Mouse (Mus musculus): ENCODE results near the gene Mitf.

Mitf gene

DNA sequence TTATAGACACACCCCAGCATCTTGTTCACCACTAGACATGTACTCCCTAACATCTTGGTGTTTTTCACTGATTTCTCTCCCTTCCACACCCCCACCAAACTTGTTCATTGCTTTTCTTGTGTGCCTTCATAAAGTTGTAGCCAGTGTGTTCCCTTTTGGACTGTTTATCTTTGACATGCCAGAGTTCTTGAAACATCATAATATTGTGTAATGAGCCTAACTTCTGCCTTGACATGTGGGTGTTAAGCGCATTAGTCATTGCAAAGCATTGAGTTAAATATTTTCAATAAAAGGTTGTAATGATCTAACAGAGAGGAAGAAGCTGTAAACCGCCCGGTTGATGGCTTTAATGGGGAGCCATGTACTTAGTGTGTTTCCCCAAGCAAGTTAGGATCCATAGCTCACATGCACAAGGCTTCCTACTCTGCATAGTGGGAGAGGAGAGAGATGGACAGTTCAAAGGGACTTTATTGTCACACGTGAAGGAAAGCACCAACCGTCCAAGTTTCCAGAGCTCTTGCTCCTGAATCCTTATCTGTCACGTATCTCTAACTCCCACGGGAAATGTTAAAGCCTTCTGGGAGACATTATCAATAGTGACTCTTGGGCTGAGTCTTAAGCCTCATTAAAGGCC, 19.9 kb downstream of the Mitf start:
- no peak for DNase-seq

DNA sequence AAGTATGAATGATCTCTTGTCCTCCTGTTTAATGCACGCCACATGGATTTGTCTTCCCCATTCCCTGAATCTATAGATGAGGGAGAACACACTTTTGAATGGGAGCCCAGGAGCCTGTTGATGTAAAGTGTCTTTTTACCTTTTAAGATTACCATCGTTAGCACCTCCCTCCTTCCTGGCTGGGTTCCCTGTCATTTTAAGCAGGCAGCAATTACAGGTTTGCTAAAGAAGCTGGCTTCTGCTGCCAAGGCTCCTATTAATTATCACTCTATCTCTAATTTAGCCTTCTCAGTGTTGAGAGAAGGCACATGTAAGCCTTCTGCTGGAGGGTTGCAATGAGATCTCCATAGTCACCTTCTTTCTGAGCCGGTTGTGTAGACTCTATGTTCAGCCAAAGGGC, 21.2 kb downstream of the Mitf start:
- DNase-seq: no peak

DNA sequence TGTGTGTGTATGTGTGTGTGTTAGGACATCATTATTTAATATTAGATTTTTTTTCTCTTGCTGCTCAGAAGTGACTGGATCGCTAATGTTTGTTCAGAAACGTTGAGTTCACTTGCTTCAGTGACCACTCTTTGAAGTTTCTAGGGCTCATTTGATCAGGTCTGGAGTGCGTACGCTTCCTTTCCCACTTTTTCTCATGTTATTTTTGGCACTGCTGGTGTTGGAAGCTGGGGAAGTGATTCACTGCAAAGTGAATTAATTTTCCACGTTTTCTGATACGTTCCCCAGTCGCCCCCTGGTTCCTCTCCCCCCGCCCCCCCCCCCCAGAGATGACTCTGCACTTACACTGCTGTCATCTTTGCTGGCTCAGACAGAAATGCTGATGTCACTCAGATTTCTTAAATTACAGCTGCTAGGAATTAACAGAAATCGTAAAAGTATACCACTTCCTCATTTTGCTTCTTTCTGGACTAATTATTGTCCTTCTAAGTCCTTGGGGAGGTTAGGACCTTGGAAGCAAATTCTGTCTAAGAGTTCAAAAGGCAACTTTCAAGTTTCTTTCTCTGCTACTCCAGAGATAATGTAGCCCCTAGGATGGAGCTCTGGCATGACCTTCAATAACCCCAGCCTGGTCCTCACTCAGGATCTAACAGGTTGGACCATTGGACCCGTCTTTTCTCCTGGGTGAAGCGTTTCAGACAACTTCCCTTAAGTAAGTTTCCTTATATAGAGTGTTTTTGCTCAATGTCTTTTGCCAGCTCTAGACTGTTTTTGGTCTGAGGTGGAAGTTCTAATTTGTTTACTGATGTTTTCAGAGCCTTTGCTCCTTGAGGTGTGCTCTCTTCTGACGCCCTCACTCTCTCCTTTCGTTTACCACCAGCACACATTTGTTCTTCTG, 22.2 kb downstream of the Mitf start:
- DNase-seq: no peak

DNA sequence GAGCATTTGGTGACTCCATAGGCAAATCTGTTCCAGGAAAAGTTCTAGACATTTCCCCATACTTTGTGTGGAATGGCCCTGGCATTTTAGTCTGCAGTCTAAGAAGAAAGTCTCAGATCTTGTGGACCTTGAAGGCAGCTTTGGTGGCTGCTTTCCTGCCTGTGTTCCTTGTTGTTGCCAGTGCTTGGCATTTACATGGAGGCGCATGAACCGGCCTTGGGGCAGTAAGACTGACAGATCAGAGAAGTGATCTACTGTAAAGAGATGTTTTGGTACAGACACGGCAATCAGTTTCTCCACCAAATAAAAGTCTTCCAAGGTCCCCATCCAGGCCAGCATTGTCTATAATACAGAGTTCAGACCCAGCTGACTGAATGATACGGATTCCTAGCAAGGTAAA, 25.6 kb downstream of the Mitf start:
- DNase-seq: no peak

DNA sequence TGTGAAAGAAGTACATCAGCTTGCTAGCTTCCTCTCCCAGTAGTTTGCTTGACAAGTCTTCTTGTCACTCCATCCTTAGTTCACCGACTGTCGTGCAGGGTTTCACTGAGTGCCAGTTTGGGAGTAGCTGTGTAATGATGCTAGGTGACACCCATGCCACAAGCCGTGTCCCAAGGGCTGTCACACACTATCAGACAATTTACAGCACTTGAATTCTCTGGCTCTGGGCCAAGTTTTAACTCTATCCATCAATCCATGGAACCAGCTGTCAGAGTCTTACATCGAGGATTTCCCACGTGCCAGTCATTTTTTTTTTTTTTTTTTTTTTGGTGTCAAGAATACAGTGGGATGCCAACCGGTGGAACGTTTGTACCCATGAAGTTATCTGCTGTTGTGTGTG, 29.3 kb downstream of the Mitf start:
- DNase-seq: no peak

DNA sequence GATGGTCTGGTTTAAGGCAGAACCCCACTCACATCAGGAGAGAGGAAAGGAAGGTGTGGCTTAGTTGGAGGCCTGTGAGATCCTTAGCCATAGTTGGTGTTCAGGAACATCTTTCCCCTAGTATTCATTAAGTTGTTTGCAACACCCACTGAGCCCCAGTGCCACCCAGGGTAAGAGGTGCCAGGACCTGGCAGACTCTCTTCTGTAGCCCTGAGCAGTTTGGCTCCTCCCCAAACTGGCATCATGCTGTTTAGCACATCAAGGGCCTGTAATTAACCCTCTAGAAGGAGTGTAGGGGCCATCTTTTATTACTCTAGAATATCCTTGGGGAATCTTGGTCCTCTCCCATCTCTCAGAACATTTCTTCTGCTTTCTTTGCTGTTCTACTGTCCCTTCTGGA, 30.9 kb downstream of the Mitf start:
- no peak for DNase-seq

DNA sequence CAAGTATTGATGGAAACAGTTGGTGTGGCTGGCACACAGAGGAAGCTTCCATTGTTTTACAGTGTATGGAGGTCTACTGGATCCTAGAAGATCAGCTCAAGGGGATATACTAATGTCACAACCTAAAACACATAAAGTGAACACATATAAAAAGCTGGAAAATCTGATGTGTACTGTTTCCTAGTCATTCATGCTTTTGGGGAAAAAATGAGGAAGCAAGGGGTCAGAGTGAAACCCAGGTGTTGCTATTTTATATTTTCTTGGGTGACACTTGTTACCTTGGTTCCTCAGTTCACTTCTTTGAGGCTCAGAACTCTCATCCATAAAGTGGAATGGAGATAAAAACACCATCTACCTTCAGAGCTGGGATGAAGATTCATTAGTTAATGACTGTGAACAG, 32.7 kb downstream of the Mitf start:
- DNase-seq: no peak

DNA sequence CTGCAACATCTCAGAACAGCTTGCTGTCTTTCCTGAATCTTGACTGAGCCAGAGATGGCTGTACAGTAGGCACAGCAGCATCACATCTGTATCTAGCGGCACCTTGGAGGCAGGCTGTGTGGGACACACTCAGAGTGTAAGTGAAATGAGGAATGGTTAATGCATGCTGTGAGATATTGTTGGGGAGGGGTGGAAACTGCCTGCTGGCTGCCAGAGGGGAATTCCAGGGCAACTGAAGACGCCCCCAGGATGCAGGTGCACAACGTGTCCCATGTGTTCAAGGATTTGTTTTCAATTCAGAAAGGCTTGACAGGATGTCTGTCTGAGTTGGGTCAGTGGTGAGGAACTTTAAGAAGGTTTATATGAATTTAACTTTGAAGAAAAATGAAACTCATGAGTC, 37.3 kb downstream of the Mitf start:
- no peak for DNase-seq

DNA sequence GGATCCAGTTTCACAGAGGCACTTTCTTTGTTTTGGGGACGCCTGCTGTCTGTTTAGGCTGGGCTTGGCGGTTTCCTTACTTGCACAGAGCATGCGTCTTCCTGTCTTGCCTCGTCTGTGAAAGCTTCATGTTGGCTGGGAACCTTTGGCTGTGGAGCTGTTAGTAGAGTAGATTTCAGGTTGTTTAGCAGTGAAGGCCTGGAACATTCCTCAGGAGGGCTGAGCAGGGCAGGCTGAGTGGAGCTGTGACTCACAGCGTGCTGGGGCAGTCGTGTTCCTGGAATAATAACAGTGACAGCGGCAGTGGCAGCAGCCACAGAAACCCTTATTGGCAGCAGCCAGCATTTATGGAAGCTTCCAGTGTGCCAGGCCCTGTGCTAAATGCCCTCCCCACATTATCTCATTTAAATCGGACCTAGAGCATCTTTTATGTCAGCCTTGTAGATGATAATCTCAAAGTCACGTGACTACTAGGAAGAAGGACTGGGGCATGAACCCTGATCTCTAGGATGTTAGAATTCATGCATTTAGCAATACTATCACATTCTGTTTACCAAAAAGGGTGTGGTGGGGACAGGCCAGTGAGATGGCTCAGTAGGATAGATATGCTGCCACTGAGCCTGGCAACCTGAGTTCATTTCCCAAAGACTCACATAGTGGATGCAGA, 41.5 kb downstream of the Mitf start:
- no peak for DNase-seq

DNA sequence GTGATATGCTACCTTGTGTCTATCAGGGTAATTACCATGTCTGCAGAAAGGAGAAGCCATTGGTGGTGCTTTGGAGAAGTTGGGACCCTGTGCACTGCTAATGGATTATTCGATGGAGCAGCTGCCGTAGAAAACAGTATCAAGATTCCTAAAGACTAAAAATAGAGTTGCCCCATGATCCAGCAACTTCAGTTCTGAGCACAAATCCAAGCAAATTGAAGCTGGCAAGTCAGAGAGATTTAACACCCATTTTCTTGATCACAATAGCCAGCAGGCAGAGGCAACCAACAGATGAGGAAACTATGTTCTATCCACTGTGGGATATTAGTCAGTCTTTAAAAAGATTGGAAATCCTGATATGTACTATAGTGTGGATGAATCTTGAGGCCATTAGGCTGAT, 47.4 kb downstream of the Mitf start:
- DNase-seq: no peak

DNA sequence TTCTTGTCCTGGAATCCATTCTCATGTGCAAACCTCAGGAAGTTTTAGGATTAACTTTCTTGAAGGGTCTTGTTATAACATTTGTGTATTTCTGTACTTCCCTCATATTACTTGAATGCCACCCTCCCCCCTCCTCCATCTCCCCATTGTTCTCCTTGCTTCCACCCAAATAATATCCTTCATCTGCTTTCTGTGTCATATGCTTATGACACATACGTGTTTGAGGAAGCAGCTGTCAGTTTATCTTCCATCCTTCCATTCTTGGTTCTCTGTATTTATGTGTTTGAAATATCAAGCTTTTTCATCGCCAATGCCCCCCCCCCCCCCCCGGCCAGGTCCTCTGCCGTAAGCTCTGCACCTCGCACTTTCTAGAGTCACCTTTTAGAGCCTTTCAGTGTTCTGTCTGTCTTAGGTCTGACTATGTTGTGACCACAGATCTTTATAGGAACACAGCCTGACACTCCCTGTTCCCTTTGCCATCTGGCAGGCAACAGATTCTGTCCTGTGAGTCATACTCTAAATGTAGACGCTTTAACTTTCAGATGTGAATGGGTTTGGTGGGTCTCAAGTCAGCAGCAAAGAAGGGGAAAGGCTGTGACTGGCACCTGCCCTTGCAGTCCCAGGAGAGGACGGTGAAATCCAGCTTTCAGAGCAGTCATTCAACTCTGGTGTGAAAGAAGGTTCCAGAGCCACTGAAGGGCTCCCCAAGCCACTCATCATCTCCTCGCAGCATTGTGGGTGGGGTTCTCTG, 48.7 kb downstream of the Mitf start:
- DNase-seq: no peak

DNA sequence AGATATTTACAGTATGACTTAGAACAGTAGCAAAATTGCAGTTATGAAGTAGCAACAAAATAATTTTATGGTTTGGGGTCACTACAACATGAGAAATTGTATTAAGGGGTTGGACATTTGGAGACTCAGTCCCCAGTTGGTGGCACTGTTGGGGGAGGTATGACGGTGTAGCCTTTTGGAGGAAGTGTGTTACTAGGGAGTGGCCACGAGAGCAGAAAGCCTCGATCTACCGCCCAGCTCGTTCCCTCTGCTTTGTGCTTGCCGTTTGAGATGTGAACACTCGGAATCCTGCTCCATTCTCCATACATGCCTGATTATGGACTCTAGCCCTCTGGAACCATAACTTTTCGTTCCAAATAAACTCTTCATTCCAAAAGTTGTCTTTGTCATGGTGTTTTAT, 49.6 kb downstream of the Mitf start:
- DNase-seq: no peak

DNA sequence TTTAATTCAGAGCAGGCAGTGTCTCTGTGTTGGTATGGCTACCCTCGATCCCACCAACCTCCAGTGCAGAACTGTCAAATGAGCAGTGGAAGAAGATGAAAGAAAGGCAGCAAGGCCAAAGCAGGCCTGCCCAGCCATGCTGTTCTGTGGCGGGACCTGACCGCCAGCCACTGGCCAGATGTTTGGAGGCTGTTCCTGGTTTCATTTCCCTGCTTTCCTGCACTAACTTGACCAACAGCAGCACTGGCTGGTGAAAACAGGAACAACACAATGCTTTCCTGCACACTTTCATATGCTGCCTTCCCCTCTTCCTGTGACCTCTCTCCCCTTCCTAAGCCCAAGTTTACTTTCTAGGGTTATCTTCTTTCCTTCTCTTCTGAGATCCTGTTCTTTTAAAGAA, 50.8 kb downstream of the Mitf start:
- DNase-seq: no peak

DNA sequence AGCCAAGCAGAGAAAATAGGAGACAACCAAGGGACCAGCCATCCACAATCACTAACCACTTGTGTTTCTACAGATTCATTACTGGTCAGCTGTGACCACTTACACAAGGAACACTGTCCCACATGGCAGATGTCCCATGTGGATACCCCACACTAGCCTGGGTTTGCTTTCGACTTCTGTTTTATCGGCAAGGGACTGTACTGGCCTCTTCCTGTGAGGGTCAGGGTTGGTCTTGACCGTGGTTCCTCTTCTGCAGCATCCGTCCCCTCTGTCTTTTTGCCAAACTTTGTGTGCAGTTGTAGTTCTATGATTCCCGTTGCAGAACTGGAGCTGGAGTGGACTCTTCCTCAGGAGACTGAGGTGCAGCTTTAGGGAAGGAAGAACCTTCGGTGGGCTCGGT, 59.7 kb downstream of the Mitf start:
- no peak for DNase-seq

DNA sequence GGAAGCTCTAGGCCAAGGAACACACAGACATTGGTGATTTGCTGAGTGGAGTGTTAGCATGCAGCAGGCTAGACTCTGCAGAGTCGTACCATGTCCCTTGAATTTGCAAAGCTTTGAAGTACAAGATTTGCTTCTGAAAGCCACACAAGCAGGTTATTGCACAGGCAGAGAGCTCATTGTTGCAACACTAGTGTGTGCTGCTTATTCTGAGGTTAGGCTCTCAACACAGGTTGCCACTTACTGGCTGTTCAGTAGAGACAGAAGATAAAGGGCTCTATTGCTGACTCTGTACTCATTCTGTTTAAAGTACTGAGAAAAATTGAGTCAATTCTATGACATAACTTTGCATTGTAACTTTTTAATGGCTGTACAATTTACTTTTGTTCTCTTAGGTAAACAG, 61.2 kb downstream of the Mitf start:
- no peak for DNase-seq

DNA sequence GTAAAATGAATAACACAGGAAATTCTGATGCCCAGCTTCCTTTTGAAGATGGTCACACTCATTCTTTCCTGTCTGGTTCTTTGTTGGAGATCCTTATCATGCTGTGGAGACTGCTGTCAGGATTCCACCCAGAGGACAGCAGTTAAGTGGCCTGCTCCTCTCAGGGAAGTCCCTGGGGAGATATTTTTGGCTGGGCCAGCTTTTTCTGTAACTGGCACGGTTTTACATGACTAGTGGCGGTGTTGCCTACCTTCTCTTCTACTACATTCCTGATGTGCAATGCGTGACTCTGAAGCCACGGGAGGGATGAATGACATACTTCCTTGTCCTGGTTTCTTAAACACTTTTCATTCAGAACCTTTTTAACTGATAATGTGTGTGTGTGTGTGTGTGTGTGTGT, 63.1 kb downstream of the Mitf start:
- DNase-seq: no peak

DNA sequence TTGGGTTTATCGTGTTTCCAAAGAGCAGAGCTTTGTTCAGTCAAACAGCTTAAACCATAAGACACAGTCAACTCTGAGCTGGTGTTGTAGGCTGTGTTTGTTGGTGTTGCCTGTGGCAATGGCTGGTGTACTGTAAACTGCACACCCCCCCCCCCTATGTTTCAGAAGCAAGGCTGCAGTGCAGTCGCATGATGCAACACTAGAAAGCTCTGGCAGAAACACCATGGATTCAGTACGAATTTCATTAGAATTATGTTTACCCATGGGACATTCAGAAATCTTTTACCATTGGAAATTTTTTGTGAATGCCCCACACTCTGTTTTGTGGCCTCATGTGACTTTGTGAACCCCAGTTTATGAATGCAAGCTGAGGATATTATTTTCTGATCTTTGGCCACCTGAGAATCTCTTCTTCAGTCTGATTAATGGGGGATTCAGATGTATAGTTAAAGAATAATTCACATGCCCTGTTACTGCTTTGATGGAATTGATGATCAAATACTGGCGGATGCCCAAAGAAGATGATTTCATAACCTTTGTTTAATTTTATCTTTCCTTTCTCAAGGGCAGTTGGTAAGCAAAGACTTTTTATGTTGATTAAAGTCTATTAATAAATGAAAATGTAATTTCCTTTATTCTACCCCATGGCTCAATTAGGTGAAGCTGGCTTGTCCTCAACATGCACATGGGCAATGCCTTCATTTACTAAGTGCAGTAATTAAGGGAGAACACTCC, 64.6 kb downstream of the Mitf start:
- DNase-seq: no peak

DNA sequence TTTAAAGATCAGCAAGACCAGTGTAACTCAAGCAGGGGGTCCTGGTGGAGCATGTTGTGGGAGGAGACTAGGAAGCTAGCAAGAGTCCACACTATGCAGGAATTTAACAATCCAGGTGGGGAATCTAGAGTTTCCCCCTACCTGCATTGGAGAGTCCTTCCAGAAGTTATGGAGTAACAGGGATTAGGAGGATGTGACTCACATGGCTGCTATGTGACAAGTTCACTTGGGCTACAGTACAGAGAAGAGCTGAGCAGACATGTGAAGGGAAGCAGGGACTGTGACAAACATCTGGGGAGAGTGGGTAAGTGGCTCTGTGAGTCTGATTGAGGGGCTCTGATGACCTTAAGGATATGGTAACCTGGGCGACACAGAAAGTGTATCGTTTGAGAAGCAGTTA, 66.2 kb downstream of the Mitf start:
- DNase-seq: no peak

DNA sequence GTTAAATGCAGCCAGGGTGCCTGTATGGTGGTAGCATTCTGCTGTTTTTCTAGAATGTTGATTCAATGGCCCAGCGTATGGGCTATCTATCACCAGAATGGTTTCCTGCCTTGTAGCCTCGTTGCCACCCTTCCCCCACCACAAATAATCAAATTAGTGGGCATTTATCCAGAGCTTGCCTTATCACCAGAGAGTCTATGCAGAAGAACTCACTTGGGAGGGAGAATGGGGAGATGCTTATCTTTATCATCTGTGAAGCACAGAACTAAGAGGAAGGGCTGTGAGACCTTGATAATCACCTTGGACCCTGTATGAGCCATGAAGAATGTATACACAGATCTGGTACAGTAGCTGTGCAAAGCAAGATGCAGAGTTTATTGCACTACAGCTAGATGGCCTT, 70.1 kb downstream of the Mitf start:
- no peak for DNase-seq

DNA sequence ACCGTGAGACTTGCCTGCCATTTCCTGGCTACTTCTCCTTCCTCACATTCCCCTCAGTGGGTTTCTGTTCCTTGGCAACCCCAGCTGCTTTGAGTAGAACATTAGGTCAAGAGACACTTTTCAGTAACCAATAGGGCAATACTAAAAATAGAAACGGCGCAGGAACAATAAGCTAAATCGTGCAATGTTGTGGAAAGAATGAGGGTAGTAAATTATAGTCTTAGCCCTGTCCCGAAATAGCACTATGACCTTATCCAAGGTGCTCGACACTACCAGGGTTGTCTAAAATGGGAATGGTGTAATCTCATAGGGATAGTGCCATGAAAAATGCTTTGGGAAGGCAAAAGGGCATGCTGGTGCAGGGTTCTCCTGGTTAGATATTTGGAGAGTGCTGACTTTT, 70.6 kb downstream of the Mitf start:
- no peak for DNase-seq

DNA sequence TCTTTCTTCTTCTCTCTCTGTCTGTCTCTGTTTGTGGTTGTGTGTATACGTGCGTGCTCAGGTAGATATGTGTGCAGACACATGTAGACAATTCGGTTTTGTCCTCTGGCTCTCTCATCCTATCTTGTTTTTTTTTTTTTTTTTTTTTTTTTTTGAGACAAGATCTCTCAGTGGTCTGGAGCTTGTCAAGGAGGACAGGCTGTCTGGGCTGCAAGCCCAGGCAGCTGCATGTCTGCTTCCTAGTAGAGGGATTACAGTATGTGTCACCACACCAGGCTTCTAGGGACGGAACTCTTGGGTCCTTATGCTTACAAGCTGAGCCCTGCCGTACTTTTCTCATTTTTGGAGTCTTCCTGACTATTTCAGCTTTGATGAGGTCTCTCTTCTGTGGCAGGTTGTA, 73.5 kb downstream of the Mitf start:
- DNase-seq: no peak

DNA sequence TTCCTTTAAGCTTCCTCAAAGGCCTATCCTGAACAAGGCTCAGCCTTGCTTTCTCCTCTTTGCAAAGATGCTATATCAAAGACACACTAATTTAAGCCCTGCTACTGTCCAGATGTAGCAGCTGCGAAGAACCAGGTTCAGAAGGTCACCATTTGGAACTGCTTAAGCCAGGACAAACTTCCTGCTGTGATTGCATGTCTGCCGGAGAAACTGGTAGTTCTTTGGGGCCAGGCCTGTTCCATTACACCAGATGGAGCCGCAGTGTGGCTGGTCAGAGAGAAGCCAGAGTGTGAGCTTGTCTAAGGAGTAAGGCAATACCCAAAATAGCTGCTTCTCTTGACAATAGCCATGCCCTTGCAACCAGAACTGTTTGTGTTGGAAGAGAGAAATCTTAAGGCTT, 75.1 kb downstream of the Mitf start:
- DNase-seq: no peak

DNA sequence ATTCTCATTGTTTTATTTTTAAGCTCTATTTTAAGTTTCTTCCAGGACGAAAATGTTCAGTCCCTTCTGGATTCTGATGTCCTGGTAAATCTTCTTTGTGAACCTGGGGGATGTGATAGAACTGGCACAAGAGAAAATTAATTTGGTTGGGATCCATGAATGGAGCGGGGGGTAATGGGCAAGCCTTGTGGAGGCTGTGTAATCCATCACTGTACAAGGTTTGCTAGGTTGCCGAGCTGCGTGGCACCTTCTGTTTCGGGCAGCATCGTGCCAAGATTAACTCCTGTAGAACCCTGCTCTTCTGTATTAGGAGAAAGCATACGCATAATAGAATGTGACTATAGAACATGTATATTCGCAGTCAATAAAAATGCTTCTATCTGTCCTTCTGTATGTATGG, 76.1 kb downstream of the Mitf start:
- no peak for DNase-seq

All from right cerebral cortex, postnatal 14 days (tissue).